Mouse (Mus musculus) megakaryocyte-erythroid progenitor cell, adult 5-6 weeks (primary cell): ENCODE data around the gene Lamb2. TPM values are rescaled to one million over a fixed set of nuclear protein-coding genes. Genes with fewer than 3 reads are reported as not detected.
A peak's percentile ranks its signal among the peaks of the same experiment; 100 is the strongest.

Experiments
- ATAC-seq: replicated peaks from 2 replicates; pipeline ENCODE4 v1.8.0; 2016; ENCODE audit warnings: mild to moderate bottlenecking, inconsistent platforms; ENCODE audit not compliant: severe bottlenecking, poor library complexity, low FRiP score, low TSS enrichment
- total RNA-seq, 2 experiments: library from RNA; stranded (forward) in 1 of 2; stranded (reverse) in 1 of 2; fragments of 200-1000, 215-1000 nt in 1 of 2; fragments of >200 nt in 1 of 2; fragmentation: Nextera tagmentation in 1 of 2; gene quantifications; 2 replicates each; pipeline ENCODE4 v1.2.3; 2014 to 2017

Lamb2 gene
- not detected in 2 replicates for total RNA-seq (2014; fragmentation: Nextera tagmentation)
- 0.66 TPM in 1 of 2 replicates, not detected in the other for total RNA-seq (2017)

DNA sequence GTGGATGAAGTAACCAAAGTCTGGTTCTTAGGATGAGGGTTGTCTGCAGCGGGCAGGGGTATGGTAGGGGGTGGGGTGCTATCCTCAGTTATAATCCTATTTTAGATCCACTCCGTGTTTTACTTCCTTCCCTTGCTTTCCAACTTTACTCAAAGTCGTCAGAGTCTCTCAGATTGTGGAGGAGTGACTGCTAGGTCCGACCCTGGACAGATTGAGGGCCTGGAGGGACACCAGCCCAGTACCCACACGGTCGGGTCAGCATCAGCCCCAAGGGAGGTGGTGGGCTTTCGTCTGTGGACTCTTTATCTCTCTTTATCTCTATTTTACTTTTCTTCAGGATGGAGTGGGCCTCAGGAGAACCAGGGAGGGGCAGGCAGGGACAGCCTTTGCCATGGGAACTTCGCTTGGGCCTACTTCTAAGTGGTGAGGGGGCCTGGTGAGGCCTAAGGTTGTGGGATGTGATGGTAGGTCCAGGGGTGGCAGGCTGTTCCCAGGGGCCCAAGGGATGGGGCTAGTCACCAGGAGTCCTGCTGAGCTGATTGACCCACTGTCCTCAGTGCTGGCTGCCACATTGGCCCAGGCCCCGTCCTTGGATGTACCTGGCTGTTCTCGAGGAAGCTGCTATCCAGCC, at the start of gene Lamb2:
TSS of gene Lamb2 (plus strand) at position 16 of the 631 bp plus-strand sequence.
- ATAC-seq, result no peak

GRCm38 (mm10) chr9:108431431-108432067, 48.0 kb upstream of the Lamb2 start:
- peak; percentile 75 for ATAC-seq

GRCm38 (mm10) chr9:108436182-108436581, 43.4 kb upstream of the Lamb2 start, which contains the start of gene BC048562:
Gene BC048562, plus strand, starts transcription at chr9:108436482.
- no peak for ATAC-seq

- no peak for ATAC-seq
Measured at GRCm38 (mm10) chr9:108439176-108439575, 40.4 kb upstream of the Lamb2 start.

DNA sequence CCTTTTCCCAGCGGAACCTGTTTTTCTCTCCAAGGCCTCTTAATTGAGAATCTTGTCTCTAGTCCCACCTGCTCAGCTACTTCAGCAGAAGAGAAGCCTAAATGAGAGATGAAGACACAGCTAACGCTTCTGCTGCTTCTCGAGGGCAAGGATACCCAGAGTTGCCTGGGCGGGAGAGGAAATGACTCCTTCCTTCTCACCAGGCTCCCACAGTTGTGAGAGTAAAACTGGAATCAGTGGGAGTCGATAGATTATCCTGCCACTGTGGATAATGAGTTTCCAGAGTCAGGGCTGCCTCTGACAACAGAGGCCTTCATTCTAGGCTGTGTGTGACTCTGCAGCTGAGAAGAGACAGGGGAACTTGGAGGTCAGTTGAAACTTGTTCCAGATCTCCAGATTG, 39.1 kb upstream of the Lamb2 start:
- ATAC-seq, result no peak

GRCm38 (mm10) chr9:108441236-108441919, 38.2 kb upstream of the Lamb2 start:
- ATAC-seq, result no peak

- ATAC-seq, result no peak
Measured at GRCm38 (mm10) chr9:108445125-108445524, 34.4 kb upstream of the Lamb2 start.

GRCm38 (mm10) chr9:108449860-108450259, 29.7 kb upstream of the Lamb2 start:
- ATAC-seq, result no peak

- peak; percentile 36 for ATAC-seq
Measured at GRCm38 (mm10) chr9:108450292-108451169, 29.0 kb upstream of the Lamb2 start.

DNA sequence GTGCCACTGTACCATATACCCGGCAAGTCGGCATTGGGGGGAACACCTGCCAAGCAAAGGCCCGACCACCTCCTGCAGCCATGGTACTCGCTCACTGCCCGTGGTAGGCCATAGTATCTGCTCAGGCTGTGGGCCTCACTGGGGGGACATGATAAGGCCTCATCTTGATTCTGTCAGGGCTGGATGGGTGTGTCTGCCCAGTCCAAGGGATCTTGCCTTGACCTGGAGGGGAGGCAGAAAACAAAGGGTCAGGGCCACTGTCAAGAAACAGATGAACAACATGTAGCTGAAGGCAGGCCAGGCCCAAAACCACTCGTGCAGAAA, 28.4 kb upstream of the Lamb2 start:
- peak; percentile 15; the same call in 1 of the 2 replicates for ATAC-seq

DNA sequence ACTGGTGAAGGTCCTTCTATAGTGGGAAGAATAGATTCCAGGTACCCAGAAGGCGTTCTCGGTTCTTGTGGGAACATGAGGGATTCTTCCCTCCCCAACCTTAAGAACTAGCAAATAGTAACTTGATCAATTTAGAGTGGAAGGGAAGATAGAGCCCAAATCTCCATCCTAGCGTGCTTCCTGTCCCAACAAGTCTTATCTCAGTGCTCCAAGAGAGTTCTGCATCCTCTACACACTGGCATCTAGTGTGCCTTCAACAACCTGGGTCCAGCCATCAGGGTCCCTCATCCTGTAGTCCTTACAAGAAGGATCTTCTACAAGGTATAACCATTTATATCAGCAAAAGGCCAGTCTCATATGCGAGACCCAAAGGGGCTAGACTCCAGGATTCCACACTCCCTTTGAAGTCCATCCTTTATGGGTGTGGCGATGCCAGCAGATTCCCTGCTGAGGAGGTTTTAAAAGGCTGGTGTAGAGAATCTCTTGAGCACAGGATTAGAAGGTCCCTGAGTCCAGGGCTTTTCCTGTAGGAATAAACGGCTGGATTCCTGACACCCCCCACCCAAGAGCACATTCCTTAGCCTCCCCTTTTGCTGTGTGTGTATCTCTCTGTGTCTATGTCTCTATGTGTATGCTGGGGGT, 27.9 kb upstream of the Lamb2 start:
- ATAC-seq, result no peak

DNA sequence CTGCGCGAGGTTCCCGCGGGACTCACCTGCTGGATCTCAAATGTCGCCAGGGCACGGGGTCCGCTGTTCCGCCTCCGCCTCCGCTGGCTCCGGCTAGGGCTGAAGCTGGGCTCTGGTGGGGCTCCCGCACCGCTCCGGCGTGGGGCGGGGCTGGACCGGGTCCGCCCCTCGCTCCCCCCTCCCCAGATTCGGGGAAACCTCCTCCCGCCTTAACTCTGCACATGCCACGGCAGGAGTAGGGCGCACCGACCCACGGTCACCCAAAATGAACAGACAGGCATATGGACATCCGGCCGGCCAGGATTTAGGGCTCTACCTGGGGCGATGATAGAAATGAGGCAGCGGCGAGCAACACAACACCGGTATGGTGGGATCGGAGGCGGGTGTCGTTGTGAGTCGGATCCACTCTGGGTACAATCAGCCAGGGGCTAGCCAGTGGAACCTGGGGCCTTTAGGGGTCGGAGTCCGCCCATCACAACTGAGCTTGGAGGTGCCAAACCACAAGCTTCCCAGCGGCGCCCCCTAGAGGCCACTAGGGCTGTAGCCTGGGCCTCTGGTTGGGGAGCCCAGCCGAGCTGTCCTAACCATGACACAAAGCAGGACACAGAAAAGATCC, 27.1 kb upstream of the Lamb2 start:
- ATAC-seq, result peak; percentile 67

GRCm38 (mm10) chr9:108452911-108453310, 26.6 kb upstream of the Lamb2 start:
- ATAC-seq, result peak; percentile 6; the same call in 1 of the 2 replicates

GRCm38 (mm10) chr9:108453458-108453857, 26.1 kb upstream of the Lamb2 start:
- ATAC-seq, result no peak

DNA sequence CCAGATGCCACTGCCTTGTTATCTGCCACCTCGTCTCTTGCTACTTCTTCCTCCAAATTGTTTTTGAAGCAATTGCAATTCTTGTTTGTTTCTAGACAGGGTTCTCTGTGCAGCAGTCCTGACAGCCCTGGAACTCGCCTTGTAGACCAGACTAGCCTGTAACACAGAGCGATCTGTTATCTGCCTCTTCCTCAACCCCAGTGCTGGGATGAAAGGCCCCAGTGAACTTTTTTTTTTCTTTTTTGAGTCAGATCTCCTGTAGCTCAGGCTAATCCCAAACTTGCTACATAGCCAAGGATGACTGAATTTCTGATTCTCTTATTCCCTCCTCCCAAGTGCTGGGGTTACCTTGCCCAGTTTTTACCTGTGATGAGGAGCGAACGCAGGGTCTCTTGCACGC, 25.1 kb upstream of the Lamb2 start:
- no peak for ATAC-seq

GRCm38 (mm10) chr9:108455747-108456571, 23.6 kb upstream of the Lamb2 start:
- no peak for ATAC-seq

DNA sequence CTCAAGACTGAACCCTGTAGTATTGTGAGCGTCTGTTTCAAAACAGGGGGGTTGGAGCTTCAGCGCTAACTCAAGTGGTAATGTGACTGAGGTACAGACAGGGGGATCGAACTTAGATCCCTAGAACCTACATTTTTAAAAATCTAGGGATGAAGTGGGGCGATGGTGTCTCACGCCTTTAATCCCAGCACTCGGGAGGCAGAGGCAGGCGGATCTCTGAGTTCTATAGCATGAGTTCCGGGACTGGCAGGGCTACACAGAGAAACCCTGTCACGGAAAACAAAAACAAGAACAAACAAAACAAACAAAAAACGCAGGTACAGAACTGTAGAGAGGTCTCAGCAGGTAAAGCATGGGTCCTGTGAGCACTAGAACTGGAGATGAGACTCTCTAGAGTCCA, 22.6 kb upstream of the Lamb2 start:
- ATAC-seq, result no peak

DNA sequence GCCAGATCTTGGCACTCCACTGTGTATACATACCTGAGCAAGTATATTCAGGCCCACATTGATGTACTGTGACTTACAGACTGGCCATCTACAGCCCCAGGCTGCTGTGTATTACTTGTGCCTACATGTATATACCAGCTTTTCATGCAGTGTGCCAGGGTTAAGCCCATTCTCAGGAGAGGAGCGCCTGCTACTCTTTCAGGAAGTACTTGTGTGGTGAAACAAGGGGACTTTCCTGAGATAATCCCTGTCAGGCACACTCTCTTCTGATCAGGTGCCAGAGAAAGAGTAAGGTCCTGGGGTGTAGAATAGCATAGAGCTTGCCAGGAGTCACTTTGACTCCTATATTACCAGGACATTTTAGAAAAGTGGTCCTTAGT, 19.6 kb upstream of the Lamb2 start:
- peak; percentile 10; the same call in 1 of the 2 replicates for ATAC-seq
